Mouse (Mus musculus) cerebellum, adult 9-10 months (tissue): Measurements from ENCODE around the gene C1qb.

Experiments
- DNase-seq: peaks from one replicate; pipeline ENCODE4 v3.0.0; 2022

C1qb gene

DNA sequence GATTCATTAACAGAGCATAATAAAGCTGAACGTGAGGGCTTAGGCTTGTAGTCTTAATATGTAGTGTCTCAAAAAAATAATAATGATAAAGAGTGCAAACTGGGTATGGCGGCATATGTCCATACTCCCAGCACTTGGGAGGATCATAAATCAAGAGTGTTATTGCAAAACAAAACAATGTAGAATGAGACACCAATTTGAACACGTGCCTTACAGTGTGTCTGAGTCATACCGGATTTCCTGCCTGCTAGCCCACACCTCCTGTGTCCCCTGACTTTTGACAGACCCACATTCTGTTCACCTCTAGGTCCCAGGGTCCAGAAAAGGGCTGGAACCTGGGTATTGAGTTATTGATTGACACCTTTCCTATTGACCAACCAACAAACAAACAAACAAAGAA is 44.0 kb downstream of the C1qb start:
- DNase-seq = no peak

DNA sequence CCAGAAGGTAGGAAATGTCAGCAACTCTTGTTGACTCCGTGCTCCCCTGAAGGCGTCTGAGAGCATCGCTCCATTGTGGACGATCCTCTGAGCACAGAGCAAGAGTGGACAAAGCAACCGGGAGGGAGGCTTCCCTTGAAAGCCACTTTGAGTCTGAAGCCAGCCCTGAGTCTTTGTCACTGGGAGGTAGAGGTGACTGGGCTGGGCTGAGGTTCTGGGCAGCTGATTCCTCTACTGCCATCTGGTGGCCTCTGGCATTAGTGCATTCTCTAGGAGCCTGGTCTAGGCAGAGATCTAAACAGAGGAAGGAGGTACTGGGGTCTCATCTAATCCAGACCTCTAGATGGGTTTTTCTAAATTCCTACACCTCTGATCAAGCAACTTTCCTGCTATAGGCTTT is 44.9 kb downstream of the C1qb start:
- DNase-seq = peak; percentile 91

DNA sequence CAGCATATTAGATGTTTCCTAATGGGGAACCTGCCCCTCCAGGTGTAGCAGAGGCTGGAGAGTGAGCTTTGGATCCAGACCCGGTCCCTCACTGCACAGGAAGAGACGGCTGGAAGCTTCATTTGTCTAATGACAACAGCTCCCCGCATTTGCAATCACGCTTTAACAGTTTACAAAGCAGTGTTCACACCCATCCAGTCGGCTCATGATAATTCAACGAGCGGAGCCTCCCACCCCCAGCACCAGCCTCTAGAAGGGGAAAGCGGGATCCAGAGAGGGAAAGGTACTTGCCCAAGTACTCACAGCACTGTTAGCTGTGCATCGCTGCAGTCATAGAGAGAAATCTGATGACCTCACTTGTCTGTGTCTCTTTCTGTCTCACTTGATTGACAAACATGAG is 47.5 kb downstream of the C1qb start:
- DNase-seq = peak; percentile 24

DNA sequence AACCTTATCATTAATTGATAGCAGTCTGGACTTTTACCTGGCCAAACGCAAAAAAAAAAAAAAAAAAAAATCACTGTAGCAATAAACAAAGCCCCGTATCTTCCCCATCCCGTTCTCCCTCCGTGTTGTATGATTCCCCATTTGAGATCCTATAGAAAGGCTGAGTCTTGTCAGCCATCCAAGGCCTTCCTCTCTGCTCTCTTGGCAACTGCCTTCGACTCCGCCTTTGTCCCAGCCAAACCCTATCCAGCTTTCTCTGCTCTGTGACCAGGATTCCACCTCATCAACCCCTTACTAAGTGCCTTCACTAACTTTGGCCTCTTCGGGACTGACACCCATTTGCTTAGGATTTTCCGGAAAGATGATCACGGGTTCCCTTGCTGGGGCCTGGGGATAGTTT is 48.0 kb downstream of the C1qb start:
- no peak for DNase-seq

DNA sequence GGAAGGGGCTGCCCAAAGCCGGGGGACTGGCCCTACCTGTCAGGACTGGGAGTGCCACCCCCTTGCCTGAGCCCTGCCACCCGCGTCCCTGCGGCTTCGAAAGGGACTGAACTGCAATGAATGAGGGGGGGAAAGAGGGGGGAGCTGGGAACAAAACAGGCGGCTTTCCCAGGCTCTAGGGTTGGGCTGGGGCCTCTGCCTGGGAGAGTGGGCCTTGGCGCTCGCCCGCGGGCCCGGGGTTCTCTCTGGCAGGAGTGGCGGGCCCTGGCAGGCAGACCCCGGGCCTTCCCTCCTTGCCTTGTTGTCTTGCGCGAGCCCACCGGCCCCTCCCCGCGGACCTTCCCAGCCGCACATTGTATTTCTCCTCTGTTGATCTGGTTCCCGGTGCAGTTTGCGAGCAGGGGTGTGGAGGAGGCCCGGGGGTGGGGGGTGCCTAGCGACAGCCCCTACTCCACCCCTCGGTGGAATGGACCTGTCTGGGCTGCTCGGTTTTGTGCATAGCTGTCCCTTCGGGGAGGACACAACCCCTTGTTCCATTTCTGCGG is 49.5 kb downstream of the C1qb start:
- DNase-seq = no peak

DNA sequence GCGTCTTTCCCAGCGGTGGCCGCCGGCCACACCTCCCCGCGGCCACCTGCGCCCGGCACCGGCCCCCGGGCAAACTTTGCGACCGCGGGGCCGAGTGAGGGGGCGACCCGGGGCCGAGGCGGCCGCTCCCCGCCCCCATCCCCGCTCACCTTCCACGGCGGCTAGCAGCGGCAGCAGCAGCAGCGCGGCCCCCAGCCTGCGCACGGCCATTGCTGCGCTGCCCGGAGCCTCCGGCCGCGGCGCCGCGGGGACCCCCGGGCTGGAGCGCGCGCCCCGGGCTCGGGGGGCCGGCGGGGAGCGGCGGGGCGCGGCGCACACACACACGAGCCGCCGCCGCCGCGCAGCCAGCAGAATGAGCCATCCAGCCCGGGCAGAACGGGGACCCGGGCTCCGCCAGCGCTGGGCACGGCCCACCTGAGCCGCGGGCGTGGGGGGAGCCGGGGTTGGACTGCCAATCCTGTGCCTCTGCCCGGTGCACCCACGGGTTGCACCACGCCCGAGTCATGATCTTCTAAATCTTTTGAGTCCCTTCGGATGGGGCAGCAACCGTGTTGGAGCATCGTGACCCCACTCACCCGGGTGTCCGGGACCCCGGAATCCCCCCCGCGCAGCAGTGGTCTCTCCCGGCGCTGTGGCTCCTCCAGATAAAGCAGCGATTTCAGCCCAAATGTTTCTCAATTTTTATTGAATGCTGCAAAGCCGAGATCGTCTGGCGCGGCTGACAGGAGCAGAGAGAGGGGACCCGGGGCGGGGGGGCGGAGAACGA is 50.2 kb downstream of the C1qb start, which contains the start of gene Ephb2:
TSS of gene Ephb2 (minus strand) at position 368 of the 766 bp plus-strand sequence.
- peak; percentile 87 for DNase-seq

DNA sequence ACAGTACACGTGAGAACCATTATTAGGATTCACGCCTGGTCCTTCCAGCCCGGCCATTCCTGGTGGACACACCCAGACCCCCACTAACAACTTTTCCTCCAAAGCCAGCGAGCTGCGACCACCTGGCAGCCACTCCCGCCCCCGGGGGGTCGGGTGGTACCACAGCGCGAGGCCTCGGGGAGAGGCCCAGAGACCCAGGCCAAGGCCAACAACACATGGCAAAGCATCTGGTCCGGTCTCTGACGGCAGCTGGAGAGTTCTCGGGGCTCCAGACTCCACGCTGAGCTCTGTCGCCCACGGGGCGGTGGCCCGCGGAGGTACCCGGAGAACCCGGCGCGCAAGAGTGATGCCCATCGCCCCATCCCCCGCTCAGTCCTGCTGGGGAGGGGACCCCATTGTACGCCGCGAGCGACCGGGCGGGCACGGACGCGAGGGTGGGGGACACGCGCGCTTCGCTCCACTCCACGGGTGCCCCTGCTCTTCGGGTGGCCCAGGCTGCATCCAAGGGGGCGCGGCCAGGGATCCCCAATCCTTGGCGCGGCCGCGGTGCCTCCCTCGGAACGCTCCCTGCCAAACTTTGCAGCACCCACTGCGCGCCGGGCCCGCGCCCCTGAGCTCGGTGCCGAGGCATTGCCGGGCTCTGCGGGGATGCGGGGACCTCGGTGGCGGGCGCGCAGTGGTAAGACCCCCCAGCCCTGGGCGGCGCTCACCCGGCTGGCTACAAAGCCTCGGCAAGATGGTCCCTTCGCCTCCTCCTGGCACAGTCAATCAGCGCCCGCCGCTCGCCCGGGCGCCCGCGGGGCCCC is 51.0 kb downstream of the C1qb start:
- peak; percentile 56 for DNase-seq

DNA sequence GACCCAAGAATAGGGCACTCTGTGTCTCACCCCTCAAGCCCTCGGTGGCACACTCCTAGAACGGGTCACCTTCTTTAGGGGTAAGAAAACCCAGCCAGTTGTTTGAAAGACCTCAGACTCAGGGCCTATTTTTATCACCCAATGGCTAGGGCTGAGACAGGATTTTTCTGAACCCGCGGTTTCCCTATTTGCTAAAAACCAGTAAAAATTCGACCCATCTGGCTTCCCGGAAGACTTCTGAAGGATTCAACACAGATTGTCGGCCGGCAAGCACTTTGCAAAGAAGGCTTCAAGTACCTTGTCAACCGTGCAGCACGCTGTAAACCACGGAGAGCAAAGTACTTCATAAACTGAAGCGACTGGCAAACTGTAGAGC is 51.6 kb downstream of the C1qb start:
- peak; percentile 52 for DNase-seq

DNA sequence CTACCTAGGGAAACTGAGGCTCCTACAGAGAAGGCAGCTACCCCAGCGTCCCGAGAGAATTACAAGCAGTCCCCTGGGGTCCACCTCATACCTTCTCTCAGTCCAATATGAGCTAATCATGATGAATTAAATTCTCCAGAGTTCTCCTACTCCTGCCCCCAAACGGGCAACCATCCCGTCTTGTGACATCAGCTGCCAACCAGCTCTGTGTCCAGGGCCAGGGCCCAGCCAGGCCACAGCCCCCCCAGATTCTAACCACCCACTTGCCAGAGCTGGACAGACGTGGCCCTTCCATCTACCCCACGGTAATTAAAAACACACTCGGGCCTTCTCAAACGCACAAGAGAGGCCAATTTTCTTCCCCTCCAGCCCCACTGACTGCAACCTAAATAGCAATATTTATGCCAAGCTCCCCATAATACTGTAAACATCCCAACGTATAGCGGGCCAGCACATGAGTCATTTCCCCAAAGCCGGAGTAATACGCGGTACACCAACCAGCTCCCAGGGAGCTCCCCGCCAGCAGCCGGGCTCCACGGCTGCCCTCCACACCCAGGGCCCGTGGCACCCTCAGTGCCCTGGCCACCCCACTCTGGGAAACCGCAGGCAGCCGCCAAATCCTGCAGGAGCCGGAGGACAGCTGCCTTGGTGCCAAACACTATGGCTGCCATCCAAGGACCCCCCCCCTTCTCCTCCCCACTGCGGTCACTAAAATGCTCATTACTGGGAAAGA is 52.2 kb downstream of the C1qb start:
- DNase-seq = peak; percentile 62

DNA sequence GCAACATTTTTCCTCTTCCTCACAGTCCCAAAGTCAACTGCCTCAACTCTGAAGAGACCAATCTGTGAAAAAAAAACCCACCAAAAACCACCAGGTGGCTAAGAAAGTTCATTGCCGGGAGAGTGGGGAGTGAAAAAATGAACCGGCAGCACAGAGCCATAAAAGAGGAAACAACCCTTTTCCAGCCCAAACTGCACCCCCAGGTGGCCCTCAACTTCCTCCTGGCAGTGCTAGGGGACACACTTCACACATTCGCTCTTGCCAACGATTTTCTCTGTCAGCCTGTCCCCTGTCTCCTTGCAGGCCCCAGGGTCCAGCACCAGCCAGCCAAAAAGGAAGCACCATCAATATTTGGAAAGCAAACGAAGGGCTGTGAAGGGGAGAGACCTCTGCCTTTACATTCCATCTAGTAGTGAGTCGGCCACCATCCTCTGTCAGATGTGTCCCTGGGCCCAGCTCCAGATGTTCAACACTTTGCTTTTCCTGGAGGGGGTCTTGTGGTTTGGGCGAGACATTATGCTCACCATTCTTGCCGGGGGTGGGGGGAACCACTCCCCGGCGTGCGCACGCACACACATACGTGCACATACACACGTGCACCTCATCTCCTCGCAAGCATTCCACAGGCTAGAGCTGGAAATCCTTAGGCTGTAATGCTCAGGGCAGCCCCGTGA is 53.3 kb downstream of the C1qb start:
- peak; percentile 64 for DNase-seq

DNA sequence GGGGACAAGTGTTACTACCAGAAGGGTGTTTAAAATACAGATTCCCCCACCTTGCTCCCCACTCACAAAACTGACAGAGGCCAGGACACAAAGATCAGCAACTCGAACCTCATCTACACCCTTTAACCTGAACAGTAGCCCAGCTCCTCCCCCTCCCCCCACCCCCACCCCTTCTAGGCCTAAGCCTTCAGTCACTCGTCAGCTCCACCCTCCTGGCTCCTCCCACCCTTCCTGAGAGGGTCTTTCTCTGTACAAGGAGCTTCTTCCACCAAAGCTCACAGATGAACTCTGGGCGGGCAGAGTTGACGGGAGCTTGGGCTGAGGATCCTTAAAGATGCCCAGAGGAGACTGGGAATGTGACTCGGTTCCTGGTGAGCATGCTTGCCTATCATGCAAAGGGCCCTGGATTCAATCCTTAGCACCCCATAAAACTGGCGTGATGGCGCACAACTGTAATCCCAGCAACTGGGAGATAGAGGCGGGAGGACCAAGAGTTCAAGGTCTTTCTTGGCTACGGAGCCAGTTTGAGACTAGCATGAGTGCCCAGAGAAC is 55.6 kb downstream of the C1qb start:
- DNase-seq = peak; percentile 21
